Mouse (Mus musculus) E14TG2a.4 (cell line): ENCODE measurements around the gene Crabp1.

Source experiments
- H3K27me3 ChIP-seq: 2 replicates; pipeline ENCODE4 v1.6.1; 2014; ENCODE audit warnings: low read length, control low read depth; ENCODE audit not compliant: insufficient read depth
- H3K36me3 ChIP-seq: 2 replicates; pipeline ENCODE4 v1.6.1; 2014; ENCODE audit warnings: low read length, control low read depth; ENCODE audit not compliant: insufficient read depth
- H3K4me1 ChIP-seq: replicated peaks from 2 replicates; pipeline ENCODE4 v1.6.1; 2014; ENCODE audit warnings: low read depth, low read length, control low read depth
- H3K4me3 ChIP-seq: replicated peaks from 2 replicates; pipeline ENCODE4 v1.5.1; 2014; ENCODE audit warnings: mild to moderate bottlenecking, low read length
- H3K9me3 ChIP-seq: 2 replicates; pipeline ENCODE4 v1.6.1; 2014; ENCODE audit warnings: low read length, control low read depth
- CTCF ChIP-seq: conservative IDR thresholded peaks from 2 replicates; pipeline ENCODE4 v1.5.1; 2014; ENCODE audit warnings: low read length
- NANOG ChIP-seq: IDR thresholded peaks from 2 replicates; pipeline ENCODE4 v1.6.1; 2014; ENCODE audit warnings: borderline replicate concordance, low read length, mixed read lengths
- POU5F1 ChIP-seq: IDR thresholded peaks from 2 replicates; pipeline ENCODE4 v1.6.1; 2014; ENCODE audit warnings: low read length, borderline replicate concordance

Crabp1 gene

GRCm38 (mm10) chr9:54809953-54810352, 45.4 kb downstream of the Crabp1 start:
- Histone ChIP-seq H3K27me3 (no peaks in the 10 kb centered on the region), H3K36me3 (peaks cover 30% of the 10 kb centered on the region), H3K9me3 (peaks cover 4% of the 10 kb centered on the region; the same call in 1 of the 2 replicates), H3K4me1 (peaks cover 22% of the 10 kb centered on the region), H3K4me3 (no peak overlapping the region)
- TF ChIP-seq CTCF (no peak), NANOG (no peak), POU5F1 (no peak)

- Histone ChIP-seq H3K27me3 (no peaks in the 10 kb centered on the region), H3K36me3 (peaks cover 13% of the 10 kb centered on the region; the same call in 1 of the 2 replicates), H3K4me3 (no peak overlapping the region), H3K9me3 (peaks cover 11% of the 10 kb centered on the region), H3K4me1 (peaks cover 15% of the 10 kb centered on the region)
- TF ChIP-seq CTCF: no peak
- TF ChIP-seq NANOG: no peak
- TF ChIP-seq POU5F1: no peak
Measured at GRCm38 (mm10) chr9:54816508-54817201, 52.1 kb downstream of the Crabp1 start.

GRCm38 (mm10) chr9:54821442-54822100, 57.0 kb downstream of the Crabp1 start:
- H3K9me3 ChIP-seq: peaks cover 4% of the 10 kb centered on the region
- no peak overlapping the region for H3K4me3 ChIP-seq
- H3K4me1 ChIP-seq: peaks cover 15% of the 10 kb centered on the region
- TF ChIP-seq POU5F1 (no peak), CTCF (peak; percentile 51), NANOG (no peak)
- no peaks in the 10 kb centered on the region for H3K36me3 ChIP-seq
- no peaks in the 10 kb centered on the region for H3K27me3 ChIP-seq
